Mouse (Mus musculus): Measurements from ENCODE around the gene Sik2.

- TF ChIP-seq ZNF384 (IDR thresholded peaks at IDR 0.05; ENCODE audit: low read depth, low read length) (no peak), MAFK (IDR thresholded peaks at IDR 0.05; ENCODE audit: insufficient read depth, low read depth, low read length) (no peak)
Observed at GRCm38 (mm10) chr9:51031603-51032002, 22.7 kb upstream of the Sik2 start.

All from ES-E14 (cell line).